Mouse (Mus musculus): ENCODE data around the gene Gm17949. TPM values are rescaled to one million over a fixed set of nuclear protein-coding genes. Genes with fewer than 3 reads are reported as not detected.

Gm17949 gene
- 0.22 and 0.35 TPM in 2 replicates for polyA plus RNA-seq (2015; fragmentation: Nextera tagmentation; extraction: Ambion mirVana)

GRCm38 (mm10) chr17:57011236-57012141 is at the start of gene Gm17949, which contains the start of gene Gtf2f1:
TSS of gene Gm17949 (plus strand) at chr17:57011469.
TSS of gene Gtf2f1 (minus strand) at chr17:57011288.

GRCm38 (mm10) chr17:56982013-56982412 is 29.3 kb upstream of the Gm17949 start, which contains the start of gene Acer1:
TSS of gene Acer1 (minus strand) at chr17:56982126.

GRCm38 (mm10) chr17:56990115-56990746 is 21.0 kb upstream of the Gm17949 start, which contains the start of gene Clpp:
TSS of gene Clpp (plus strand) at chr17:56990305.

GRCm38 (mm10) chr17:56997029-56997667 is 14.1 kb upstream of the Gm17949 start, which contains the start of gene Alkbh7:
TSS of gene Alkbh7 (plus strand) at chr17:56997339.

DNA sequence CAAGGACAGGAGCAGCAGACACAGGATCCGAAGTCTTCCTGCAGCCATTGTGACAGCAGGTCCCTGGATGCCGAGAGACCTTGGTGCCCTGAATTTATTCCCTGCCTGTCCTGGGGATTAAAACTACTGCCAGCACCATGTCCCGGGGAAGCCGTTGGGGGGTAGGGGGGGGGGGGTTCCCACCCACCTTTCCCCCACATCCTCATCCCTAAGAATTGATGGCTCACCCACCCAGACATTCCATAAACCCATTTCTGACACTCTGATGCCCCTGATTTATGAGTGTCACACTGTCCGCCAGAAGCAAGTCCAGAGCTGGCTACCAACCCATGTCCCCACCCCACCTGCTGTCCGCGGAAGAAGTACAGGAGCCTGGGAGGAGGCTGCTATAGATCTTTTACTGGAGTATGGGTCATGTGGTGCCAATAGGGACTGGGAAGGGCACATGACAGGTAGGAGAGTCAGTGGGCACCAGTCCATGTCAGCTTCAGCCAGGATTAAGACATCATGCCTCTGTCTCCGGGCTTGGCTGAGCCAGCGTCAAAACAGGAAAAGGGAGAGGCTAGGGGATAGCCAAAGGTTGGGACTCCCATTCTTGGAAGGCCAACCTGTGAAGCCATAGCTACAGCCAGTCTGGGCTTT is 11.2 kb upstream of the Gm17949 start, which contains the start of gene Pspn:
Pspn (minus strand) TSS at position 51 of the 642 bp plus-strand sequence.

GRCm38 (mm10) chr17:57030931-57031660 is 19.8 kb downstream of the Gm17949 start, which contains the start of gene Khsrp:
TSS of gene Khsrp (minus strand) at chr17:57031522.

GRCm38 (mm10) chr17:57041554-57041953 is 30.3 kb downstream of the Gm17949 start, which contains the start of gene Slc25a41:
TSS of gene Slc25a41 (minus strand) at chr17:57041654.

GRCm38 (mm10) chr17:57058891-57059485 is 47.7 kb downstream of the Gm17949 start, which contains the start of gene Crb3:
TSS of gene Crb3 (plus strand) at chr17:57059105.

DNA sequence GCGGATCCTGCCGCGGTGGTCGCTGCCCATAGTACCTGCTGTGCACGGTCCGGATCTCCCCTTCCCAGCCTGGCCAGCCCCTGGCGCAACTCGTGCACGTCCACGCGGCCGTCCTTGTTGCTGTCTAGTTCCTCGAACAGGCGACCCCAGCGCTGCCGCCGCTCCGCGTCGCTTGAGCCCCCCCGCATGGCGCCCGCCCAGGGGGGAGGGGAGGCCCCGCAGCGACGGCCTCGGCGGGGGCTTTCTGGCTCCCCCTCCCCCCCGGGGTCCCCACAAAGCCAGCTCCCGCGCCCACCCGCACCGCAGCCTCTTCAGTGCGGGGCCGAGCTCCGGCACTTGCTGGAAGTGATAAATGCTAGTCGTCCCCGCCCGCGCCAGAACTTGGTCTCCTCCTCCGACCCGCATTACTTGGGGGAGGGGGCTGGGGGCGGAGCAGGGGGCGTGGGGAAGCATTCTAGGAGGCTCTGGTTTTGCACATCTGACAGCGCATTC is 48.3 kb downstream of the Gm17949 start, which contains the start of gene Slc25a23:
Slc25a23 (minus strand) TSS at position 378 of the 492 bp plus-strand sequence.

Other genes starting within 250 kb of the Gm17949 start
- gene Dus3l, start 246.7 kb upstream of the Gm17949 start, polyA plus RNA-seq (2015; fragmentation: Nextera tagmentation; extraction: Ambion mirVana): 19.8 and 24.6 TPM in 2 replicates
- gene Prr22, start 241.2 kb upstream of the Gm17949 start, polyA plus RNA-seq (2015; fragmentation: Nextera tagmentation; extraction: Ambion mirVana): 0.19 and 0.31 TPM in 2 replicates
- 3.7 and 4.2 TPM in 2 replicates for gene Rfx2, start 180.5 kb upstream of the Gm17949 start, polyA plus RNA-seq (2015; fragmentation: Nextera tagmentation; extraction: Ambion mirVana)
- not detected in 2 replicates for gene Acsbg2, start 137.0 kb upstream of the Gm17949 start, polyA plus RNA-seq (2015; fragmentation: Nextera tagmentation; extraction: Ambion mirVana)
- gene 1700061G19Rik, start 136.0 kb upstream of the Gm17949 start, polyA plus RNA-seq (2015; fragmentation: Nextera tagmentation; extraction: Ambion mirVana): 10.6 and 11.7 TPM in 2 replicates
- gene Mllt1, start 76.1 kb upstream of the Gm17949 start, polyA plus RNA-seq (2015; fragmentation: Nextera tagmentation; extraction: Ambion mirVana): 15.8 and 18.0 TPM in 2 replicates
- not detected in 2 replicates for gene Acer1, start 29.3 kb upstream of the Gm17949 start, polyA plus RNA-seq (2015; fragmentation: Nextera tagmentation; extraction: Ambion mirVana)
- gene Clpp, start 21.2 kb upstream of the Gm17949 start, polyA plus RNA-seq (2015; fragmentation: Nextera tagmentation; extraction: Ambion mirVana): 84.4 and 98.9 TPM in 2 replicates
- 25.4 and 30.7 TPM in 2 replicates for gene Alkbh7, start 14.1 kb upstream of the Gm17949 start, polyA plus RNA-seq (2015; fragmentation: Nextera tagmentation; extraction: Ambion mirVana)
- gene Pspn, start 11.5 kb upstream of the Gm17949 start, polyA plus RNA-seq (2015; fragmentation: Nextera tagmentation; extraction: Ambion mirVana): 0.30 and 1.0 TPM in 2 replicates
- gene Gtf2f1, start 181 bp upstream of the Gm17949 start, polyA plus RNA-seq (2015; fragmentation: Nextera tagmentation; extraction: Ambion mirVana): 37.8 and 42.8 TPM in 2 replicates
- gene Khsrp, start 20.1 kb downstream of the Gm17949 start, polyA plus RNA-seq (2015; fragmentation: Nextera tagmentation; extraction: Ambion mirVana): 19.1 and 23.0 TPM in 2 replicates
- not detected in 2 replicates for gene Slc25a41, start 30.2 kb downstream of the Gm17949 start, polyA plus RNA-seq (2015; fragmentation: Nextera tagmentation; extraction: Ambion mirVana)
- 15.0 and 16.8 TPM in 2 replicates for gene Crb3, start 47.6 kb downstream of the Gm17949 start, polyA plus RNA-seq (2015; fragmentation: Nextera tagmentation; extraction: Ambion mirVana)
- 8.5 and 9.0 TPM in 2 replicates for gene Slc25a23, start 48.4 kb downstream of the Gm17949 start, polyA plus RNA-seq (2015; fragmentation: Nextera tagmentation; extraction: Ambion mirVana)
- gene Dennd1c, start 67.0 kb downstream of the Gm17949 start, polyA plus RNA-seq (2015; fragmentation: Nextera tagmentation; extraction: Ambion mirVana): 1.1 and 3.1 TPM in 2 replicates
- gene Tubb4a, start 76.3 kb downstream of the Gm17949 start, polyA plus RNA-seq (2015; fragmentation: Nextera tagmentation; extraction: Ambion mirVana): 6.7 and 8.1 TPM in 2 replicates
- gene Tnfsf9, start 93.9 kb downstream of the Gm17949 start, polyA plus RNA-seq (2015; fragmentation: Nextera tagmentation; extraction: Ambion mirVana): 5.6 and 6.2 TPM in 2 replicates
- gene Cd70, start 138.3 kb downstream of the Gm17949 start, polyA plus RNA-seq (2015; fragmentation: Nextera tagmentation; extraction: Ambion mirVana): 0.20 TPM in 1 of 2 replicates, not detected in the other
- gene Tnfsf14, start 182.7 kb downstream of the Gm17949 start, polyA plus RNA-seq (2015; fragmentation: Nextera tagmentation; extraction: Ambion mirVana): 0.08 and 0.65 TPM in 2 replicates
- gene C3, start 216.7 kb downstream of the Gm17949 start, polyA plus RNA-seq (2015; fragmentation: Nextera tagmentation; extraction: Ambion mirVana): 24.9 and 30.2 TPM in 2 replicates
- 35.5 and 36.8 TPM in 2 replicates for gene Gpr108, start 237.0 kb downstream of the Gm17949 start, polyA plus RNA-seq (2015; fragmentation: Nextera tagmentation; extraction: Ambion mirVana)
- gene Trip10, start 238.0 kb downstream of the Gm17949 start, polyA plus RNA-seq (2015; fragmentation: Nextera tagmentation; extraction: Ambion mirVana): 37.0 and 40.2 TPM in 2 replicates